Mouse (Mus musculus) testis, adult 2 months (tissue): ENCODE data around the gene Chst11. TPM values are rescaled to one million over a fixed set of nuclear protein-coding genes. Genes with fewer than 3 reads are reported as not detected.

ENCODE experiments used
- H3K27ac ChIP-seq: fragments of 200-500 bp; 2 replicates; pipeline ENCODE4 v1.5.1; 2012; ENCODE audit warnings: low read depth, low read length; ENCODE audit not compliant: control insufficient read depth, insufficient read depth
- H3K27me3 ChIP-seq: fragments of 200-500 bp; 2 replicates; pipeline ENCODE4 v1.6.1; 2012; ENCODE audit warnings: mild to moderate bottlenecking, low read length, moderate library complexity; ENCODE audit not compliant: control insufficient read depth, insufficient read depth
- H3K36me3 ChIP-seq: fragments of 200-500 bp; 2 replicates; pipeline ENCODE4 v1.6.1; 2012; ENCODE audit warnings: mild to moderate bottlenecking, low read length; ENCODE audit not compliant: control insufficient read depth, insufficient read depth
- H3K4me1 ChIP-seq: fragments of 200-500 bp; 2 replicates; pipeline ENCODE4 v1.6.1; 2012; ENCODE audit warnings: low read length; ENCODE audit not compliant: control insufficient read depth, insufficient read depth
- H3K4me3 ChIP-seq: fragments of 200-500 bp; 2 replicates; pipeline ENCODE4 v1.5.1; 2012; ENCODE audit warnings: low read depth, mild to moderate bottlenecking, low read length, moderate library complexity, mixed read lengths; ENCODE audit not compliant: control insufficient read depth
- CTCF ChIP-seq: fragments of 200-500 bp; IDR thresholded peaks from 2 replicates; pipeline ENCODE4 v1.5.1; 2012; ENCODE audit warnings: low read depth, mild to moderate bottlenecking, inconsistent platforms, low read length, moderate library complexity; ENCODE audit not compliant: control insufficient read depth, insufficient read depth, insufficient replicate concordance
- POLR2A ChIP-seq: fragments of 200-500 bp; IDR thresholded peaks from 2 replicates; pipeline ENCODE4 v1.6.1; 2012; ENCODE audit warnings: low read depth, mild to moderate bottlenecking, inconsistent platforms, low read length, moderate library complexity; ENCODE audit not compliant: control insufficient read depth
- polyA plus RNA-seq: library from polyadenylated mRNA; depleted of rRNA; stranded (reverse); fragments of >200 nt; gene quantifications from 2 replicates; pipeline ENCODE4 v1.2.3, GENCODE M21; 2012

Gene Chst11
- polyA plus RNA-seq, 1 experiment = 0.67 TPM

DNA sequence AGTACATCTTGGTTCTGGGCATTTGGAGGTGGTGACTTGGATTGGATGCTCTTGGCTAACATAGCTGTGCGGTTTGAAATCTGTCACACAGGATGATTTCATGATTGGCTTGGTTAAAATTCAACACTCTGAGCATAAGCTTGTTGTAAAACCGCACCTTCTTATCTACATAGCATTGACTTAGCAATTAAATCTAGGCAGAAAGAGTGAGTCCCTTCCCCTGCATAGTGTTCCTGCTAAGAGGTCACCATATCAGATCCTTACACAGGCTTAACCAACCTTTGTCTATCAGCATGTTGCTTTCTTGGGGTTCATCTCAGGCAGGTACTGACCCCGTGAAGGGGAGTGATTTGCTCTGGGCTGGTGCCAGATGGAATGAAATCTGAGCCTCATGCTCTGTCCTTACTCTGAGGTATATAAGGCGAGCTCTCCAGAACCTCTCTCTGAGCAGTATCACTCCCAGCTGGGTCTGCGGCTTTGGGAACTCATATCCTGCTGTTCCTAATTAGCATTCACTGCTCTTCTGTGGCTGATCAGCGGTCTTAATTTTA lies 10.6 kb upstream of the Chst11 start:
- Histone ChIP-seq H3K4me3 (no peak overlapping the region), H3K27ac (no peak overlapping the region), H3K36me3 (no peaks in the 10 kb centered on the region), H3K27me3 (no peaks in the 10 kb centered on the region), H3K4me1 (peaks cover 18% of the 10 kb centered on the region)
- no peak for TF ChIP-seq CTCF

DNA sequence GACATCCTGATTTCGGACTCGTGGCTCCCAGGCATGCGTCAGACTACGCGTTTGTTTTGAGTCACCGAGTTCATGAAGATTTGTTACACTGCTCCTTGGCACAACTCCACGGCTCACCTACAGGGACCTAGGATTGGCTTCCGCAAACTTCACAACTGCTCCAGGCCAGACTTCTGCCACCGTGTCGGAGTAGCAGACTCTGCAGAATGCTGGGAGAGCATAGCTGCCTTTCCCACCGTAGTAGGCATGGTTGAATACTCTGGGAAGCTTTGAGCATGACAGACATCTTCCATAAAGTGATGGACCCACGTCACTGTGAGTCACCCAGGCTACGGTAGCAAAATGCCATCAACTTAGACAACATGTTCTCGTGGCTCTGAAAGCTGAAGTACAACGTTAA lies 9.5 kb upstream of the Chst11 start:
- TF ChIP-seq POLR2A (no peak), CTCF (no peak)
- no peaks in the 10 kb centered on the region for H3K36me3 ChIP-seq

DNA sequence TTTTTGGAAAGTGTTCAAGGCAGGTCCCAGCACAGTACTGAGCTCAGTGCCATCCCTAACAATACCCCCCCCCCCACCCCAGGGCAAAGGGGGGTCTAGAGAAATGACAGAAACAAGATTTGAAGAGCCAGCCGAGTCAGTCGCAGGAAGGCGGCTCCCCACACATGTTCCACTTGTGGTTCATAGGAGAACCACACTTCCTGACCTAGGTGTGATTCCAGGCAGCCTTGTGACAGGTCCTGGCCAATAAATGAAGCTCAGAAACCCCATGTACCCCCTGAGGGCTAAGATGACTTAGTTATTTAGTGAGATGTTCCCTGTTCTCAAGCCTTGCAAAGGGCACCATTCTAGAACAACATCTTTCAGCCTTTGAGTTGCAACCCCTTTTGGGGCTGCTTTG lies 3.0 kb upstream of the Chst11 start:
- no peaks in the 10 kb centered on the region for H3K36me3 ChIP-seq
- peaks cover 15% of the 10 kb centered on the region for H3K4me1 ChIP-seq
- H3K27ac ChIP-seq = no peak overlapping the region
- no peak overlapping the region for H3K4me3 ChIP-seq
- no peaks in the 10 kb centered on the region for H3K27me3 ChIP-seq
- TF ChIP-seq CTCF (no peak), POLR2A (no peak)

More for the DNA sequence above, 9.5 kb upstream of the Chst11 start:
- H3K4me1 ChIP-seq = peaks cover 18% of the 10 kb centered on the region
- H3K27ac ChIP-seq = no peak overlapping the region
- no peaks in the 10 kb centered on the region for H3K27me3 ChIP-seq
- peak overlapping the region; percentile 68 for H3K4me3 ChIP-seq

DNA sequence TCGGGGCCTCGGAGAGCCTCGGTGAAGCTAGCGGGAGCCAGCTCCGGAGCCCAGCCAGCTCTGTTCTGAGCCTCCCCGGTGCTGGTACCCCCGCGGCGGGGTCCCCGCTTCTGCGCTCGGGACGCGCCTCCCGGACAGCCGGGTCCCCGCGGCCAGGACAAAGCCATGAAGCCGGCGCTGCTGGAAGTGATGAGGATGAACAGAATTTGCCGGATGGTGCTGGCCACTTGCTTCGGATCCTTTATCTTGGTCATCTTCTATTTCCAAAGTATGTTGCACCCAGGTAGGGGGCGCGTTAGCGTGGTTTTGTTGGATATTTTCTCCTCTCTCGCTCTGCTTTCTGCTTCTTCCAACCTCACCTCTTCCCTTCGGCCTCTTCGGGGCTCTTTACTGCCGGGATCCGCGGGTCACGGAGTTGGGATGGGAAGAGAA lies 418 bp downstream of the Chst11 start:
- Histone ChIP-seq H3K27me3 (no peaks in the 10 kb centered on the region), H3K27ac (no peak overlapping the region), H3K4me3 (peak overlapping the region; percentile 72), H3K4me1 (peaks cover 15% of the 10 kb centered on the region), H3K36me3 (no peaks in the 10 kb centered on the region)
- no peak for TF ChIP-seq POLR2A
- TF ChIP-seq CTCF = no peak

DNA sequence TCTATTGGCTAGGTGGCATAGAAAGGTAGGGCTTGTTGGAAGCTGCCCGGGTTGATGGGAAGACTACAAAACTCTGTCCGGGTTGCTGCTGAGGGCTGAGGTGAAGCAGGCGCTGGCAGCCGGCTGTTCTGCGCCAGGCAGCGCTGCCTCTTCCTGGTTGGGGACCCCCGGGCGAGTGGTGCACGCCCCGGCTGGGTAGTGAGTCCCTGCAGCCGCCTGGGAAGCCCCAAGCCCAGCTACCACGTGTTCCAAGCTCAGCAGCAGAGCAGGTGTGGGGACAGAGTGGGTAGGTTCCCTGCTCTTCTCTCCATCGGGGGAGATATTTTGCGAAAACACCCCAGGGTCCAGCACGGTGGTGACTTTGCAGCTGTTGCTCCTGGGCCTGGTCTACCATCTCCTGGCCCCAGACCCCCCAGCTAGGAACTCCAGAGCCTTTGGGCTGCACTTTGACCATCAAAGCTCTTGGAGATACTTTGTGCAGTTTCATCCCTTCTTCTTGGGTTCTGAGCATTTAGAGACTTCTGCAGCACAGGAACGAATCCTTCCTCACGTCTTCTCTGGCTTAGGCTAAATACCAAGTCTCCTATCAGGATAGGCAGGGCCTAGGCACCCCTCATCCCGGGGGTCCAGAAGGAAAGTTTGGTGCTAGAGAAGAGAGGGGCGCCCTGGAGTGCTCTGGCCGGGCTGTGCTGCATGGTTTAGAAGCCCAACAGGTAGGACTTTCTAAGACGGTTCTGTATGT lies 1.1 kb downstream of the Chst11 start:
- Histone ChIP-seq H3K27ac (no peak overlapping the region), H3K4me3 (peak overlapping the region; percentile 72), H3K36me3 (no peaks in the 10 kb centered on the region), H3K27me3 (no peaks in the 10 kb centered on the region), H3K4me1 (peaks cover 15% of the 10 kb centered on the region)
- no peak for TF ChIP-seq POLR2A
- no peak for TF ChIP-seq CTCF

DNA sequence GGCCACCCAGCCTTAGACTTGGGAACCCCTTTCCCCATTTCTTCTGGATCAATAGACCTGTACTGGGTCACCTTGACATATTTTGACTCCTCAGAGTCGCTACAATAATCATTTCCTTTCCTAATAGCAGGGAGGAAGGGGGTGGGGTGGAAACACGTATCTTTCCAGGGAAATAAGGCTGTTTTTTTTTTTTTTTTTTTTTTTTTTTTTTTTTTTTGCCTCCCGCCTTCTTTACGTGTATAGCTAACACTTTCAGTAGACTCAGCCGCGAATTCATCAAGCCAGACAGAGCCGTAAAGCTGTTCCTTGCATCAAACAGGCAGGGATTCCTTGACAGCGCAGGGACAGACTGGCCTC lies 1.7 kb downstream of the Chst11 start:
- H3K27ac ChIP-seq = no peak overlapping the region
- no peaks in the 10 kb centered on the region for H3K36me3 ChIP-seq
- no peaks in the 10 kb centered on the region for H3K27me3 ChIP-seq
- H3K4me3 ChIP-seq = no peak overlapping the region
- no peak for TF ChIP-seq POLR2A
- no peak for TF ChIP-seq CTCF
- H3K4me1 ChIP-seq = peaks cover 15% of the 10 kb centered on the region

DNA sequence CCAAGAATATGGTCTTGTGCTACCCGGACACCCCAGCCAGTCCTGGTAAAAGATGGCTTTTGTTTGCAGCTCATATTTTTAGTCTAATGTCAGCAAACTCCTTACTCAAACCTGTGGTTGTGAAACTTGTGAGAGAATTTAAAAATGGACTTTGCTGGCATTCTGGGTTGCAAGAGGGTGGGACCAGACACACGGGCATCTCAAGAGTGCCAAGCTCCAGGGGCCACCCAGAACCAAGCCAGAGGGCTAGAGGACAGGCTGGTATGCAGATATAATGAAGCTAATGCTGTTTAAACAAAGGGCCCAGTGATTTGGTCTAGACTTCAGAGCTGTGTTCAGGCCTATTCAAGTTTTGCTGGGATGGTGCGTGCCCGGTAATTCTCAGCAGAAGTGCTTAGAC lies 2.1 kb downstream of the Chst11 start:
- Histone ChIP-seq H3K4me1 (peaks cover 15% of the 10 kb centered on the region), H3K4me3 (no peak overlapping the region), H3K27ac (no peak overlapping the region), H3K27me3 (no peaks in the 10 kb centered on the region), H3K36me3 (no peaks in the 10 kb centered on the region)
- TF ChIP-seq POLR2A (no peak), CTCF (no peak)
